Mouse (Mus musculus): Measurements from ENCODE around the gene 1110008P14Rik.

1110008P14Rik gene

GRCm38 (mm10) chr2:32381775-32382223 lies at the start of gene 1110008P14Rik:
1110008P14Rik (minus strand) TSS chr2:32381938.
- peak; percentile 92 to 97 for DNase-seq (ENCODE audit: low spot score in 2 of 2)

- no peak for DNase-seq (ENCODE audit: low spot score in 2 of 2)
These were observed 49.3 kb upstream of the 1110008P14Rik start for GRCm38 (mm10) chr2:32430701-32431676.

GRCm38 (mm10) chr2:32429215-32429891 lies 47.6 kb upstream of the 1110008P14Rik start:
- no peak for DNase-seq (ENCODE audit: low spot score in 2 of 2)

- no peak for DNase-seq (ENCODE audit: low spot score in 2 of 2)
These were observed 46.6 kb upstream of the 1110008P14Rik start for GRCm38 (mm10) chr2:32428262-32428722.

- no peak for DNase-seq (ENCODE audit: low spot score in 2 of 2)
These were observed 46.0 kb upstream of the 1110008P14Rik start for GRCm38 (mm10) chr2:32427720-32428119.

- no peak for DNase-seq (ENCODE audit: low spot score in 2 of 2)
These were observed 44.4 kb upstream of the 1110008P14Rik start for GRCm38 (mm10) chr2:32426141-32426540.

GRCm38 (mm10) chr2:32425568-32425967 lies 43.8 kb upstream of the 1110008P14Rik start:
- DNase-seq (ENCODE audit: low spot score in 2 of 2), result no peak

- DNase-seq (ENCODE audit: low spot score in 2 of 2), result no peak
These were observed 43.1 kb upstream of the 1110008P14Rik start for GRCm38 (mm10) chr2:32424796-32425195.

GRCm38 (mm10) chr2:32423481-32424331 lies 42.0 kb upstream of the 1110008P14Rik start:
- no peak for DNase-seq (ENCODE audit: low spot score in 2 of 2)

- no peak for DNase-seq (ENCODE audit: low spot score in 2 of 2)
These were observed 40.1 kb upstream of the 1110008P14Rik start for GRCm38 (mm10) chr2:32421851-32422251.

- no peak for DNase-seq (ENCODE audit: low spot score in 2 of 2)
These were observed 38.9 kb upstream of the 1110008P14Rik start for GRCm38 (mm10) chr2:32420647-32421046.

- DNase-seq (ENCODE audit: low spot score in 2 of 2), result no peak
These were observed 38.4 kb upstream of the 1110008P14Rik start for GRCm38 (mm10) chr2:32420066-32420608.

GRCm38 (mm10) chr2:32419359-32419758 lies 37.6 kb upstream of the 1110008P14Rik start:
- DNase-seq (ENCODE audit: low spot score in 2 of 2), result no peak

- no peak for DNase-seq (ENCODE audit: low spot score in 2 of 2)
These were observed 36.9 kb upstream of the 1110008P14Rik start for GRCm38 (mm10) chr2:32418430-32419151.

GRCm38 (mm10) chr2:32417486-32417885 lies 35.7 kb upstream of the 1110008P14Rik start:
- no peak for DNase-seq (ENCODE audit: low spot score in 2 of 2)

- no peak for DNase-seq (ENCODE audit: low spot score in 2 of 2)
These were observed 34.8 kb upstream of the 1110008P14Rik start for GRCm38 (mm10) chr2:32416556-32416955.

GRCm38 (mm10) chr2:32415801-32416200 lies 34.1 kb upstream of the 1110008P14Rik start:
- no peak for DNase-seq (ENCODE audit: low spot score in 2 of 2)

- DNase-seq (ENCODE audit: low spot score in 2 of 2), result no peak
These were observed 32.2 kb upstream of the 1110008P14Rik start for GRCm38 (mm10) chr2:32413936-32414335.

- no peak for DNase-seq (ENCODE audit: low spot score in 2 of 2)
These were observed 31.2 kb upstream of the 1110008P14Rik start for GRCm38 (mm10) chr2:32412742-32413531.

- DNase-seq (ENCODE audit: low spot score in 2 of 2), result no peak
These were observed 29.7 kb upstream of the 1110008P14Rik start for GRCm38 (mm10) chr2:32411407-32411806.
